Mouse (Mus musculus): ENCODE data around the gene Adgre5.

Gene Adgre5

GRCm38 (mm10) chr8:83754149-83754548, 13.0 kb upstream of the Adgre5 start:
- DNase-seq (ENCODE audit: low read depth) = peak; percentile 26

GRCm38 (mm10) chr8:83749265-83749664, 8.1 kb upstream of the Adgre5 start:
- peak; percentile 34 for DNase-seq (ENCODE audit: low read depth)

- DNase-seq (ENCODE audit: low read depth) = no peak
Measured at GRCm38 (mm10) chr8:83748708-83749107, 7.6 kb upstream of the Adgre5 start.

- no peak for DNase-seq (ENCODE audit: low read depth)
Measured at GRCm38 (mm10) chr8:83747661-83748346, 6.7 kb upstream of the Adgre5 start.

- peak; percentile 68 for DNase-seq (ENCODE audit: low read depth)
Measured at GRCm38 (mm10) chr8:83744070-83744469, 2.9 kb upstream of the Adgre5 start.

- no peak for DNase-seq (ENCODE audit: low read depth)
Measured at GRCm38 (mm10) chr8:83742968-83743367, 1.8 kb upstream of the Adgre5 start.

- no peak for DNase-seq (ENCODE audit: low read depth)
Measured at GRCm38 (mm10) chr8:83741849-83742655, 926 bp upstream of the Adgre5 start.

GRCm38 (mm10) chr8:83740586-83740975, 545 bp downstream of the Adgre5 start:
- no peak for DNase-seq (ENCODE audit: low read depth)

GRCm38 (mm10) chr8:83739711-83740468, 1.2 kb downstream of the Adgre5 start:
- no peak for DNase-seq (ENCODE audit: low read depth)

GRCm38 (mm10) chr8:83738949-83739710, 2.0 kb downstream of the Adgre5 start:
- DNase-seq (ENCODE audit: low read depth) = peak; percentile 78

GRCm38 (mm10) chr8:83737852-83738562, 3.1 kb downstream of the Adgre5 start:
- DNase-seq (ENCODE audit: low read depth) = peak; percentile 84

GRCm38 (mm10) chr8:83737346-83737745, 3.8 kb downstream of the Adgre5 start:
- DNase-seq (ENCODE audit: low read depth) = no peak

- no peak for DNase-seq (ENCODE audit: low read depth)
Measured at GRCm38 (mm10) chr8:83736681-83737080, 4.4 kb downstream of the Adgre5 start.

- DNase-seq (ENCODE audit: low read depth) = no peak
Measured at GRCm38 (mm10) chr8:83732919-83733318, 8.2 kb downstream of the Adgre5 start.

GRCm38 (mm10) chr8:83731906-83732305, 9.2 kb downstream of the Adgre5 start:
- DNase-seq (ENCODE audit: low read depth) = no peak

GRCm38 (mm10) chr8:83729009-83729807, 11.9 kb downstream of the Adgre5 start:
- DNase-seq (ENCODE audit: low read depth) = peak; percentile 56

- no peak for DNase-seq (ENCODE audit: low read depth)
Measured at GRCm38 (mm10) chr8:83725521-83726102, 15.5 kb downstream of the Adgre5 start.

- peak; percentile 87 for DNase-seq (ENCODE audit: low read depth)
Measured at GRCm38 (mm10) chr8:83724697-83725482, 16.2 kb downstream of the Adgre5 start.

- DNase-seq (ENCODE audit: low read depth) = no peak
Measured at GRCm38 (mm10) chr8:83723447-83724083, 17.6 kb downstream of the Adgre5 start.
